In the genomic region with DNA sequence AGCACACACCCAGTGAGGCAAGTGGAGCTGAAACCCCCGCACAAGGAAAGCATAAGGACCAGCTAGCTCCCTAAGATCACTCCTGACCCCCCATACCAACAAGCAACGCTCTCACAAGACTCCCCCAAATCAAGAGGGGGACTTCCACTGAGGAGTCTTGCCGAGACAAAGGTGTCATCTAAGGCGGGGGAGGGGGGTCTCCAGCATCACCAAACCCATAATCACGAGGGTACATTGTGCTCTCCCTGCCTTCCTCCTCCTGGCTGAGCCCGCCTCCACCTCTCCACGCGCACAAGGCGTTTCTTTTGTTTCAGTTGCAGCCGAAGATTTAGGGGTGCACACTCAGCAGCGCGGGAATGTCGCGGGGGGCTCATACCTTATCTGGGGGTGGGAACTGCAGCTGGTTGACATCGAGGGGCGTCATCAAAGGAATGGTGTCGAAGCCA, we compare ENCODE assay signal across 8 mouse cellular contexts. TPM values are rescaled to one million over a fixed set of nuclear protein-coding genes. Genes with fewer than 3 reads are reported as not detected.
DNase-seq lines count a peak whose midpoint lies in the region; ATAC-seq and TF ChIP-seq lines count a peak whose summit lies in the region.

No protein-coding gene starts in this region.

- peak overlapping the region; percentile 61 for H3K4me3 ChIP-seq in heart, embryonic 12.5 days
- peak overlapping the region; percentile 59 for H3K4me3 ChIP-seq in ES-Bruce4 (ENCODE audit: low read depth, low read length)
- peak overlapping the region; percentile 85 for H3K4me3 ChIP-seq in embryonic facial prominence, embryonic 15.5 days (replicated peaks)
- peak overlapping the region; percentile 89 for H3K4me3 ChIP-seq in olfactory bulb, adult 2 months (ENCODE audit: insufficient read depth, low read depth, low read length)

- H3K9me3 ChIP-seq in heart, embryonic 12.5 days (replicated peaks): no peaks in the 10 kb centered on the region
- no peaks in the 10 kb centered on the region for H3K9me3 ChIP-seq in ES-Bruce4 (replicated peaks; ENCODE audit: control insufficient read depth, insufficient read depth, low read length, poor library complexity, severe bottlenecking)
- no peaks in the 10 kb centered on the region for H3K9me3 ChIP-seq in embryonic facial prominence, embryonic 15.5 days (replicated peaks)

- 5% methylated on average over 17 of the region's 17 CpGs for WGBS in heart, embryonic 12.5 days
- WGBS in embryonic facial prominence, embryonic 15.5 days: under 1% methylated on average over 17 of the region's 17 CpGs
- WGBS in olfactory bulb, adult 2 months: 3% methylated on average over 17 of the region's 17 CpGs

- TF ChIP-seq EP300 in ES-Bruce4 (IDR thresholded peaks at IDR 0.05; ENCODE audit: insufficient read depth, low read depth, low read length): no peak

- DNase-seq in heart, postnatal 25 days (ENCODE audit: low spot score): no peak
- peak; percentile 55 for DNase-seq in left cerebral cortex, postnatal 4 days
- DNase-seq in adrenal gland, postnatal 25 days: no peak
- no peak for DNase-seq in spleen, postnatal 4 days (ENCODE audit: low spot score in 2 of 2)

- no peak overlapping the region for H3K27ac ChIP-seq in heart, embryonic 12.5 days (ENCODE audit: poor library complexity, severe bottlenecking)
- no peak overlapping the region for H3K27ac ChIP-seq in ES-Bruce4 (ENCODE audit: insufficient read depth, low read length)
- no peak overlapping the region; the same call in 1 of the 2 replicates for H3K27ac ChIP-seq in embryonic facial prominence, embryonic 15.5 days (replicated peaks)
- H3K27ac ChIP-seq in olfactory bulb, adult 2 months (ENCODE audit: insufficient read depth, low read depth, low read length): peak overlapping the region; percentile 98

- no peak for TF ChIP-seq POLR2A in ES-Bruce4 (IDR thresholded peaks at IDR 0.05; ENCODE audit: insufficient read depth, low read length)
- TF ChIP-seq POLR2A in olfactory bulb, adult 2 months (IDR thresholded peaks at IDR 0.05; ENCODE audit: insufficient read depth, low read depth, low read length): 0 out of 2 replicates have a peak, but pooled peaks have one; percentile 11

- H3K36me3 ChIP-seq in heart, embryonic 12.5 days: peaks cover 8% of the 10 kb centered on the region
- no peaks in the 10 kb centered on the region for H3K36me3 ChIP-seq in ES-Bruce4 (ENCODE audit: control insufficient read depth, insufficient read depth, low read length, poor library complexity, severe bottlenecking)
- H3K36me3 ChIP-seq in embryonic facial prominence, embryonic 15.5 days: peaks cover 36% of the 10 kb centered on the region

- no peak for TF ChIP-seq CTCF in ES-Bruce4 (IDR thresholded peaks at IDR 0.05; ENCODE audit: low read depth, low read length)
- TF ChIP-seq CTCF in olfactory bulb, adult 2 months (IDR thresholded peaks at IDR 0.05; ENCODE audit: insufficient read depth, low read depth, low read length): no peak

- H3K4me2 ChIP-seq in heart, embryonic 12.5 days: peak overlapping the region; percentile 95
- H3K4me2 ChIP-seq in embryonic facial prominence, embryonic 15.5 days (replicated peaks): peak overlapping the region; percentile 86

- 0 out of 2 replicates have a peak, but pooled peaks cover 3% of the 10 kb centered on the region for H3K4me1 ChIP-seq in heart, embryonic 12.5 days (replicated peaks)
- H3K4me1 ChIP-seq in ES-Bruce4 (ENCODE audit: control insufficient read depth, insufficient read depth, low read length): no peaks in the 10 kb centered on the region
- peaks cover 20% of the 10 kb centered on the region for H3K4me1 ChIP-seq in embryonic facial prominence, embryonic 15.5 days
- peaks cover 41% of the 10 kb centered on the region for H3K4me1 ChIP-seq in olfactory bulb, adult 2 months (ENCODE audit: control insufficient read depth, insufficient read depth, low read length)

- peaks cover 70% of the 10 kb centered on the region for H3K27me3 ChIP-seq in heart, embryonic 12.5 days (replicated peaks)
- peaks cover 6% of the 10 kb centered on the region for H3K27me3 ChIP-seq in ES-Bruce4 (ENCODE audit: control insufficient read depth, insufficient read depth, low read length, poor library complexity, severe bottlenecking)
- peaks cover 5% of the 10 kb centered on the region; the same call in 1 of the 2 replicates for H3K27me3 ChIP-seq in embryonic facial prominence, embryonic 15.5 days

- H3K9ac ChIP-seq in heart, embryonic 12.5 days: peak overlapping the region; percentile 76
- no peak overlapping the region for H3K9ac ChIP-seq in ES-Bruce4 (ENCODE audit: low read depth, poor library complexity, severe bottlenecking)
- H3K9ac ChIP-seq in embryonic facial prominence, embryonic 15.5 days: peak overlapping the region; percentile 72

- no peak for ATAC-seq in heart, embryonic 12.5 days (ENCODE audit: insufficient number of reproducible peaks, low FRiP score)
- ATAC-seq in embryonic facial prominence, embryonic 15.5 days (ENCODE audit: insufficient number of reproducible peaks, low FRiP score, low TSS enrichment, low read depth): no peak

- intact Hi-C loops in heart, postnatal 25 days (cut with DNase I): no loop called here
- intact Hi-C loops in left cerebral cortex, postnatal 4 days (cut with DNase I): no loop called here

RNA-seq across cellular contexts. Expression of gene Nsg1, which starts 1.2 kb away (rescaled TPM):
- polyA plus RNA-seq in heart, embryonic 12.5 days (2016; fragmentation: Nextera tagmentation; extraction: Ambion mirVana): 16.4 and 18.6 TPM in 2 replicates
- total RNA-seq in heart, postnatal 25 days (2021): 1 to 10 TPM; 6.3 to 7.7 TPM
- 0.81 and 1.0 TPM in 2 replicates for polyA plus RNA-seq in ES-Bruce4 (2011; ENCODE audit: insufficient read depth, insufficient read length, low read depth, missing spikeins)
- polyA plus RNA-seq in embryonic facial prominence, embryonic 15.5 days (2015; fragmentation: Nextera tagmentation; extraction: Ambion mirVana): 116 and 124 TPM in 2 replicates
- 1,000 to 10,000 TPM; 1,267 to 1,299 TPM for total RNA-seq in left cerebral cortex, postnatal 4 days (2021)
- polyA plus RNA-seq in olfactory bulb, adult 2 months (2012; ENCODE audit: insufficient read depth, insufficient read length, low replicate concordance, missing spikeins): 372 TPM in 1 of 2 replicates, not detected in the other
- 59.3 and 70.9 TPM in 2 replicates for total RNA-seq in adrenal gland, postnatal 25 days (2021)
